Mouse (Mus musculus): ENCODE measurements around the gene Glrx2. TPM values are rescaled to one million over a fixed set of nuclear protein-coding genes. Genes with fewer than 3 reads are reported as not detected.
A peak's percentile ranks its signal among the peaks of the same experiment; 100 is the strongest.

Glrx2 gene
- polyA plus RNA-seq, 1 experiment = 9.5 TPM

GRCm38 (mm10) chr1:143770444-143771109, 54.4 kb downstream of the Glrx2 start:
- Histone ChIP-seq H3K4me1 (ENCODE audit: control insufficient read depth, insufficient read depth, insufficient read length) (no peaks in the 10 kb centered on the region), H3K4me3 (ENCODE audit: extremely low read depth, insufficient read depth, insufficient read length) (no peak overlapping the region), H3K36me3 (ENCODE audit: control insufficient read depth, insufficient read depth, low read length) (peaks cover 2% of the 10 kb centered on the region; the same call in 1 of the 2 replicates), H3K27me3 (ENCODE audit: control insufficient read depth, insufficient read depth, low read length) (no peaks in the 10 kb centered on the region), H3K27ac (ENCODE audit: insufficient read depth, low read length) (no peak overlapping the region)
- 89% methylated on average over 20 of the region's 20 CpGs for WGBS
- TF ChIP-seq CTCF (IDR thresholded peaks at IDR 0.05; ENCODE audit: extremely low read depth, insufficient read depth, insufficient read length, insufficient replicate concordance) = no peak
- no peak for TF ChIP-seq POLR2A (IDR thresholded peaks at IDR 0.05; ENCODE audit: low read depth, low read length)
- DNase-seq (ENCODE audit: low read depth in 1 of 2, low spot score in 2 of 2) = no peak

GRCm38 (mm10) chr1:143773082-143773481, 56.9 kb downstream of the Glrx2 start:
- Histone ChIP-seq H3K4me1 (ENCODE audit: control insufficient read depth, insufficient read depth, insufficient read length) (no peaks in the 10 kb centered on the region; the same call in 1 of the 2 replicates), H3K4me3 (ENCODE audit: extremely low read depth, insufficient read depth, insufficient read length) (no peak overlapping the region), H3K27ac (ENCODE audit: insufficient read depth, low read length) (no peak overlapping the region), H3K36me3 (ENCODE audit: control insufficient read depth, insufficient read depth, low read length) (0 out of 2 replicates have a peak, but pooled peaks cover 2% of the 10 kb centered on the region), H3K27me3 (ENCODE audit: control insufficient read depth, insufficient read depth, low read length) (no peaks in the 10 kb centered on the region)
- WGBS = 83% methylated on average over 7 of the region's 7 CpGs
- DNase-seq (ENCODE audit: low read depth in 1 of 2, low spot score in 2 of 2) = no peak
- no peak for TF ChIP-seq CTCF (IDR thresholded peaks at IDR 0.05; ENCODE audit: extremely low read depth, insufficient read depth, insufficient read length, insufficient replicate concordance)
- no peak for TF ChIP-seq POLR2A (IDR thresholded peaks at IDR 0.05; ENCODE audit: low read depth, low read length)

GRCm38 (mm10) chr1:143773909-143774308, 57.8 kb downstream of the Glrx2 start:
- DNase-seq (ENCODE audit: low read depth in 1 of 2, low spot score in 2 of 2) = no peak
- Histone ChIP-seq H3K4me1 (ENCODE audit: control insufficient read depth, insufficient read depth, insufficient read length) (no peaks in the 10 kb centered on the region; the same call in 1 of the 2 replicates), H3K27ac (ENCODE audit: insufficient read depth, low read length) (no peak overlapping the region), H3K27me3 (ENCODE audit: control insufficient read depth, insufficient read depth, low read length) (no peaks in the 10 kb centered on the region), H3K4me3 (ENCODE audit: extremely low read depth, insufficient read depth, insufficient read length) (no peak overlapping the region), H3K36me3 (ENCODE audit: control insufficient read depth, insufficient read depth, low read length) (0 out of 2 replicates have a peak, but pooled peaks cover 2% of the 10 kb centered on the region)
- 76% methylated on average over 6 of the region's 6 CpGs for WGBS
- TF ChIP-seq CTCF (IDR thresholded peaks at IDR 0.05; ENCODE audit: extremely low read depth, insufficient read depth, insufficient read length, insufficient replicate concordance) = no peak
- no peak for TF ChIP-seq POLR2A (IDR thresholded peaks at IDR 0.05; ENCODE audit: low read depth, low read length)

GRCm38 (mm10) chr1:143776446-143777411, 60.6 kb downstream of the Glrx2 start, which contains the start of the genes Trove2 and Uchl5:
TSS of gene Trove2 (minus strand) at chr1:143777068.
TSS of gene Uchl5 (plus strand) at chr1:143777272.
- TF ChIP-seq CTCF (IDR thresholded peaks at IDR 0.05; ENCODE audit: extremely low read depth, insufficient read depth, insufficient read length, insufficient replicate concordance) (peak; percentile 92), POLR2A (IDR thresholded peaks at IDR 0.05; ENCODE audit: low read depth, low read length) (peak; percentile 66)
- H3K36me3 ChIP-seq (ENCODE audit: control insufficient read depth, insufficient read depth, low read length) = no peaks in the 10 kb centered on the region; the same call in 1 of the 2 replicates
- H3K4me3 ChIP-seq (ENCODE audit: extremely low read depth, insufficient read depth, insufficient read length) = peak within 1 kb of the TSS; percentile 73
- 2% methylated on average over 82 of the region's 84 CpGs for WGBS
- DNase-seq (ENCODE audit: low read depth in 1 of 2, low spot score in 2 of 2) = peak; percentile 97 to 99
- peak within 1 kb of the TSS; percentile 76 for H3K27ac ChIP-seq (ENCODE audit: insufficient read depth, low read length)
- no peaks in the 10 kb centered on the region; the same call in 1 of the 2 replicates for H3K4me1 ChIP-seq (ENCODE audit: control insufficient read depth, insufficient read depth, insufficient read length)
- no peaks in the 10 kb centered on the region for H3K27me3 ChIP-seq (ENCODE audit: control insufficient read depth, insufficient read depth, low read length)

- Histone ChIP-seq H3K27ac (ENCODE audit: insufficient read depth, low read length) (peak overlapping the region; percentile 76), H3K4me3 (ENCODE audit: extremely low read depth, insufficient read depth, insufficient read length) (peak overlapping the region; percentile 69), H3K36me3 (ENCODE audit: control insufficient read depth, insufficient read depth, low read length) (no peaks in the 10 kb centered on the region; the same call in 1 of the 2 replicates), H3K27me3 (ENCODE audit: control insufficient read depth, insufficient read depth, low read length) (no peaks in the 10 kb centered on the region), H3K4me1 (ENCODE audit: control insufficient read depth, insufficient read depth, insufficient read length) (no peaks in the 10 kb centered on the region; the same call in 1 of the 2 replicates)
- TF ChIP-seq CTCF (IDR thresholded peaks at IDR 0.05; ENCODE audit: extremely low read depth, insufficient read depth, insufficient read length, insufficient replicate concordance) = no peak
- TF ChIP-seq POLR2A (IDR thresholded peaks at IDR 0.05; ENCODE audit: low read depth, low read length) = no peak
- peak in 1 of 2 experiments; percentile 4 for DNase-seq (ENCODE audit: low read depth in 1 of 2, low spot score in 2 of 2)
- WGBS = 1% methylated on average over 31 of the region's 39 CpGs
These were observed 61.5 kb downstream of the Glrx2 start for GRCm38 (mm10) chr1:143777558-143778218.

- no peaks in the 10 kb centered on the region for H3K36me3 ChIP-seq (ENCODE audit: control insufficient read depth, insufficient read depth, low read length)
- TF ChIP-seq POLR2A (IDR thresholded peaks at IDR 0.05; ENCODE audit: low read depth, low read length) (no peak), CTCF (IDR thresholded peaks at IDR 0.05; ENCODE audit: extremely low read depth, insufficient read depth, insufficient read length, insufficient replicate concordance) (peak; percentile 74; the same call in 1 of the 2 replicates)
- no peak overlapping the region for H3K4me3 ChIP-seq (ENCODE audit: extremely low read depth, insufficient read depth, insufficient read length)
- no peak overlapping the region for H3K27ac ChIP-seq (ENCODE audit: insufficient read depth, low read length)
- 84% methylated on average over 2 of the region's 2 CpGs for WGBS
- DNase-seq (ENCODE audit: low read depth in 1 of 2, low spot score in 2 of 2) = peak in 1 of 2 experiments; percentile 54
- no peaks in the 10 kb centered on the region for H3K4me1 ChIP-seq (ENCODE audit: control insufficient read depth, insufficient read depth, insufficient read length)
- H3K27me3 ChIP-seq (ENCODE audit: control insufficient read depth, insufficient read depth, low read length) = no peaks in the 10 kb centered on the region
These were observed 72.6 kb downstream of the Glrx2 start for GRCm38 (mm10) chr1:143788584-143789227.

Other genes starting within 250 kb of the Glrx2 start
- gene B3galt2, start 75.7 kb upstream of the Glrx2 start, polyA plus RNA-seq (2012; rRNA removed) = 0.01 and 0.02 TPM in 2 replicates
- 0.65 and 0.95 TPM in 2 replicates for gene Cdc73, start 13.4 kb upstream of the Glrx2 start, polyA plus RNA-seq (2012; rRNA removed)
- gene Trove2, start 60.7 kb downstream of the Glrx2 start, polyA plus RNA-seq (2012; rRNA removed) = 0.46 and 0.49 TPM in 2 replicates
- gene Uchl5, start 60.9 kb downstream of the Glrx2 start, polyA plus RNA-seq (2012; rRNA removed) = 2.7 and 4.9 TPM in 2 replicates